Mouse (Mus musculus) gastrocnemius, postnatal 25 days (tissue): ENCODE data around the gene Acbd6. TPM values are rescaled to one million over a fixed set of nuclear protein-coding genes. Genes with fewer than 3 reads are reported as not detected.

ENCODE experiments used
- DNase-seq: peaks from one replicate; pipeline ENCODE4 v3.0.0; 2022
- long read RNA-seq, 2 experiments: library from polyadenylated mRNA; stranded (forward); transcript quantifications; one replicate each; pipeline ENCODE4 v2.0.0; 2021
- total RNA-seq, 2 experiments: library from RNA; stranded (reverse); gene quantifications; 1 replicate in 1 of 2; 2 replicates in 1 of 2; pipeline ENCODE4 v1.2.3; 2021

Gene Acbd6
- total RNA-seq, result 10 to 100 TPM; 49.5 to 55.4 TPM
- long read RNA-seq, experiment 1, full-length matches to known transcripts, result 50 of 61 reads
- long read RNA-seq, experiment 1, partial matches to known transcripts, result 1 of 61 reads
- long read RNA-seq, experiment 1, other reads (novel, unspliced or antisense), result 10 of 61 reads
- long read RNA-seq, experiment 2, full-length matches to known transcripts, result 54 of 57 reads
- long read RNA-seq, experiment 2, partial matches to known transcripts, result 0 of 57 reads
- long read RNA-seq, experiment 2, other reads (novel, unspliced or antisense), result 3 of 57 reads

GRCm38 (mm10) chr1:155558012-155558842 lies at the start of gene Acbd6:
Acbd6 (plus strand) TSS chr1:155558120.
- peak; percentile 64 for DNase-seq

DNA sequence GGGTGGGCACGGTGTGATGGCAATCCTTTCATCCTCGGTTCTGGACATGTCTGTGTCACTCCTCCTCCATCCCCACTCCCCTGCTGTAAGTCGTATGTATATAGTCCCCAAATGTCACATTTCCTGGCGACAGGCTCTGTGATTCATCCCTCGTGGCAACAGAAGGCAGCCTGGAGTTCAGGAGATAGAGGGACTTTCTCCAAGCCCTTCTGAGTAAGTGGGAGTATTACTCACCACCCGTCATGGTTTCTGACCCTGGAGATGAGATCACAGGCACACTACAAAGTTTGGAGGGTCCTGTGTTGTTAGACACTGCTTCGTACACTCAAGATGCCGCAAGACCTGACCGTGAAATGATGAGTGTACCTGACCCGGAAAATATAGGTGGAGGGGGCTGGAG lies 47.7 kb upstream of the Acbd6 start:
- no peak for DNase-seq

GRCm38 (mm10) chr1:155515866-155516265 lies 42.1 kb upstream of the Acbd6 start:
- DNase-seq, result peak; percentile 0

DNA sequence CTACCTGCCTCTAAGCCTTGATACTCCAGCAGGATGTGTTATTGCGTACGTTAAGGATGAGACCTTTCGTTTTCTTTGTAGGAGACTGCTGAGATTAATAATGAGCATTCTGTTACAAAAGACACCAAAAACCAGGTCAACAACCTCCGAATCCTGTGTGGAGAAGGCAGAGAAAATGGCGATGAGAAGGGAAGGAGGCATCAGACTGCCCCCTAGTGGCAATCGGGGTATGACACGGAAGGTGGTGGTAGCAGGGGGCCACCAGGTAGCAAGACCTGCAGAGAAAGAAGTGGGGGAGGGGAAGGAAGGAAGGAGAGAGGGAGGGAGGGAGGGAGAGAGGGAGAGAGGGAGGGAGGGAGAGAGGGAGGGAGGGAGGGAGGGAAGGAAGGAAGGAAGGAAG lies 41.3 kb upstream of the Acbd6 start:
- no peak for DNase-seq

GRCm38 (mm10) chr1:155517060-155517459 lies 40.9 kb upstream of the Acbd6 start:
- no peak for DNase-seq

DNA sequence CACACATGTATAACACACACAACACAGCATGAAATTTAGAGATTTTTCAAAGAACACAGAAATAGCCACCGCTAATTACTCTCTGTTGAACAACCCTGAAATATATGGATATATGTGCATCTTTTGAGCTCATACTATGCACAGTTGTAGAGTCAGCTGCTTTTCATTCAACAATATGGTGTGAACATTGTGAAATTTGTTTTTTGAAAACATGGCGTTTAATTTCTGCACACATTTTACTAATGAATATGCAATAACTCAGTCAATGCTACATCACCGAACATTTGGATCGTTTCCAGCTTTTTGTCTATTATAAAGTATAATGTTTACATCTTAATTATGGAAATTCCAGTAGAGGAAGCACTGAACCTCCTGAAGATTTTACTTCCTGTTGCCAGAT lies 37.6 kb upstream of the Acbd6 start:
- DNase-seq, result no peak

- no peak for DNase-seq
Observed at GRCm38 (mm10) chr1:155522493-155522892, 35.4 kb upstream of the Acbd6 start.

GRCm38 (mm10) chr1:155526176-155526575 lies 31.7 kb upstream of the Acbd6 start:
- DNase-seq, result no peak

GRCm38 (mm10) chr1:155527027-155527786 lies 30.7 kb upstream of the Acbd6 start:
- no peak for DNase-seq

DNA sequence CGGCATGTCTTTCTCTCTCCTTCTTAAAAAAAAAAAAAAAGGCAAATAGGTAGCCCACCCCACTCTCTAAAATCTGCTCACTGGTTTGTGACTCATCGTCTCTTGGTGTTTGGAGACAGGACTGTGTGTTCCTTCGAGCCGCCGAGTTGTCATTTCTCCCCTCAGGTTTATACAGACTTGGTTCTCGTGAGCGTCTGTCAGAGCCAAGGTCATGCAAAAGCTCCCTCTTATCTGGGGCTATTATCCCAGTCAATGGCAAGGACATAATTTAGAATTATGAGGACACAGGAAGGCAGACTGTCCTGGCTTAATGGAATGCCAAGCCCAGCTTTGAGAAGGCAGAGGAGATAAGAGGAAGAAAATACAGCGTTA lies 30.1 kb upstream of the Acbd6 start:
- no peak for DNase-seq

- no peak for DNase-seq
Observed at GRCm38 (mm10) chr1:155528405-155529119, 29.4 kb upstream of the Acbd6 start.

DNA sequence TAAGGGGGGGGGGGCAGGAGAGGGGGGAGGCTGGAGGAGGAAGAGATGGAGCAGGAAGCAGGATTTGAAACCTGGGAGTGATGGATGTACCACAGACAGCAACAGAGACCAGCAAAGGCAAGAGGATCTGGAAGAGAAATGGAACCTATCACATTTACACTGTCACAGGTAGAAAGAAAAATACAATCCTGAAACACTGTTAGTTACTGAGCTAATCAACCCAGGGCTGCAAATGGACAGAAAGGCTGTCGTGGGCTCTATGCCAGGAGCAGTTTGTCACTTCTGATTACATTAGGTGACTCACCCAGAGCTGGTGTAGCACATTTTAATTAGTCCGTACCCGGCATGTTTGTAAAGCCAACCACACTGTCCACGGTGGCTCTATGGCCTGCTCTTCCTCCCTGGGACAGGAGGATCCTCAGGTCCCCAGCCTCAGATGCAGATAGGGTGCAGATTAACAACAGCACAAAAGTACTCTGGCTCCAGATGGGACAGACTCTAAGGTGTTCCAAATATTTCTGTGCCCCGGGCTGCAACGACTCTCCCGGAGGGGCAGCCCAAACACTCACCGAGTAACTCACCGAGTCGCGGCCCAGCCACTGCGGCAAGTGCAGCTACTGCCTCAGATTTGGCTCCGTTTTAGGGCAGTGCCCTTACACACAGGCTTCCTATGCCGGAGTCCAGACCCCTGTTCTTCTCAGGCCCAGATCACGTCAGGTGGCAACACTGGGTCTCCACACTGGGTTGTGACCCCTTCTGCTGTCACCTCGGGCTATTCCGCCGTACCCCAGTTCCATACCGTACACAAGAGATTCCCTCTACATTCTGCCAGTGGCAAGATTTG lies 28.6 kb upstream of the Acbd6 start:
- no peak for DNase-seq

- no peak for DNase-seq
Observed at GRCm38 (mm10) chr1:155530561-155531457, 27.1 kb upstream of the Acbd6 start.

DNA sequence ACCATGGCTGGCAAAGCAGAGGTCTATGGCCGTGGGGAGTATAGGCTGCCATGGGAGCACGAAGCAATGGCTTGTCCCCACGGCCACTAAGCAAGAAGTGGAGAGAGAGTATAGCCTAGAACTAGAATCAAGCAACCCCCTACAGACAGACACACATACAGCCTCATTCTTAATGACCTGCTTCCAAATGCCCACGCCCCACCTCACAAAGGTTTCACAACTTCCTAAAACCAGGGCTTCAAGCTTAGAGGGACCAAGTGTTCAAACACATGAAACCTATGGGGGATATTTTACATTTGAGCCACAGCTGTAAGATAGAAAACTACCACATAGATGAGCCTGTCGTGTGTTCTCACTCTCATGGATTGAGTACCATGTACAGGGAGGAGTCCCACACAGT lies 25.5 kb upstream of the Acbd6 start:
- no peak for DNase-seq

GRCm38 (mm10) chr1:155532833-155533688 lies 24.9 kb upstream of the Acbd6 start:
- peak; percentile 46 for DNase-seq

- no peak for DNase-seq
Observed at GRCm38 (mm10) chr1:155533689-155533965, 24.3 kb upstream of the Acbd6 start.

- no peak for DNase-seq
Observed at GRCm38 (mm10) chr1:155537005-155537642, 20.8 kb upstream of the Acbd6 start.

DNA sequence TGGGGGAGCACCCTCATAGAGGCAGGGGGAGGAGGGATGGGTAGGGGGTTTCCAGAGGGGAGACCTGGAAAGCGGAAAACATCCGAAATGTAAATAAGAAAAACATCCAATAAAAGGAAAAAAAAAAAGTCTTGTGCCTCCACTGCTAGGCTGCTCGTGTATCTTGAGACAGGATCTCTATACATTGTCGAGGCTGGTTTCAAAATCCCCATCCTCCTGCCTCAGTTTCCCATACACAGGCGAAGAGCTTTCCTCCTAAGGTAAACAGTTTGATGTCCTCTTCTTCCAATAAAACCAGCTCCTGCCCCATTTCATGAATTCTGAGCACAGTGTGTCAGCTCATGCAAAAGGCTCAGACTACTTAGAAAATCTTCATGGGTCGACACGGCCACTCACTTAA lies 19.9 kb upstream of the Acbd6 start:
- DNase-seq, result no peak

DNA sequence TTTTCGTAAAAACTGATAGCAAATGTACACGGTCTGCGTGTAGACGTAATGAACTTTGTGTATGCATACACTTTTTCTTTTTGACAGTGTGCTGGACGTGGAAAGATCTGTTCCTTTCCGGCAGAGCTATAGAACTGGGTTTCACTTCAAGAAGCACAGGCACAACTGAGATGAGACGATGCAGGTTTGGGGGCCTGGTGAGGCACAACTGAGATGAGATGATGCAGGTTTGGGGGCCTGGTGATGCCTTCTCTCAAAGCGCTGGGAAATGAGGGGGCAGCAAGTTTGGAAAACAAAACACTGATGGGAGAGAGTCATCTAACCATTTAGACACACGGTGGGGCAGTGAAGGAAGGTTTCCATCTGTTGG lies 293 bp upstream of the Acbd6 start:
- no peak for DNase-seq
